Mouse (Mus musculus) intestine, postnatal 0 days (tissue): ENCODE results near the gene Mrpl34. TPM values are rescaled to one million over a fixed set of nuclear protein-coding genes. Genes with fewer than 3 reads are reported as not detected.

Experiments
- ATAC-seq: fragments of 200-750 bp; cut with Nextera tagmentation; 2 replicates; pipeline ENCODE4 v1.8.0; 2017; ENCODE audit warnings: mild to moderate bottlenecking, moderate TSS enrichment, moderate library complexity
- H3K27ac ChIP-seq: fragments of 300-500 bp; sonication (generic); 2 replicates; pipeline ENCODE4 v1.5.1; 2014; ENCODE audit warnings: mild to moderate bottlenecking, low read depth, low read length, moderate library complexity
- H3K27me3 ChIP-seq: fragments of 300-500 bp; sonication (generic); replicated peaks from 2 replicates; pipeline ENCODE4 v1.6.1; 2014; ENCODE audit warnings: low read length, mixed read lengths; ENCODE audit not compliant: control insufficient read depth, insufficient read depth
- H3K36me3 ChIP-seq: fragments of 300-500 bp; sonication (generic); 2 replicates; pipeline ENCODE4 v1.6.1; 2014; ENCODE audit warnings: mild to moderate bottlenecking, moderate library complexity; ENCODE audit not compliant: control insufficient read depth, insufficient read depth
- H3K4me1 ChIP-seq: fragments of 300-500 bp; sonication (generic); replicated peaks from 2 replicates; pipeline ENCODE4 v1.6.1; 2014; ENCODE audit warnings: antibody characterized with exemption, low read length, mixed read lengths; ENCODE audit not compliant: control insufficient read depth, insufficient read depth
- H3K4me2 ChIP-seq: fragments of 300-500 bp; sonication (generic); replicated peaks from 2 replicates; pipeline ENCODE4 v1.6.1; 2014; ENCODE audit warnings: low read depth, mild to moderate bottlenecking, moderate library complexity
- H3K4me3 ChIP-seq: fragments of 300-500 bp; sonication (generic); 2 replicates; pipeline ENCODE4 v1.5.1; 2014; ENCODE audit warnings: low read depth, low read length
- H3K9ac ChIP-seq: fragments of 300-500 bp; sonication (generic); 2 replicates; pipeline ENCODE4 v1.6.1; 2014; ENCODE audit warnings: mild to moderate bottlenecking, low read depth, low read length
- H3K9me3 ChIP-seq: fragments of 300-500 bp; sonication (generic); 2 replicates; pipeline ENCODE4 v1.6.1; 2016; ENCODE audit warnings: mixed run types; ENCODE audit not compliant: control insufficient read depth
- CTCF ChIP-seq: sonication (generic); IDR thresholded peaks from 2 replicates; pipeline ENCODE4 v1.5.1; 2016; ENCODE audit warnings: low read depth, mild to moderate bottlenecking, control low read depth, antibody characterized with exemption, moderate library complexity
- WGBS: fragments of 180-500 bp; shearing (Covaris S2); extraction: QIAGEN DNeasy Blood & Tissue Kit; methylation state at CpG from one replicate; pipeline ENCODE4 v1.1.7; 2014; 5-methylcytosine and 5-hydroxymethylcytosine counted together
- polyA plus RNA-seq: library from polyadenylated mRNA; unstranded; fragments of >200 nt; fragmentation: Nextera tagmentation; extraction: Ambion mirVana; gene quantifications from 2 replicates; pipeline ENCODE4 v1.2.1, GENCODE M21; 2015

Gene Mrpl34
- polyA plus RNA-seq, 1 experiment from 2014 or later = 187 TPM

DNA sequence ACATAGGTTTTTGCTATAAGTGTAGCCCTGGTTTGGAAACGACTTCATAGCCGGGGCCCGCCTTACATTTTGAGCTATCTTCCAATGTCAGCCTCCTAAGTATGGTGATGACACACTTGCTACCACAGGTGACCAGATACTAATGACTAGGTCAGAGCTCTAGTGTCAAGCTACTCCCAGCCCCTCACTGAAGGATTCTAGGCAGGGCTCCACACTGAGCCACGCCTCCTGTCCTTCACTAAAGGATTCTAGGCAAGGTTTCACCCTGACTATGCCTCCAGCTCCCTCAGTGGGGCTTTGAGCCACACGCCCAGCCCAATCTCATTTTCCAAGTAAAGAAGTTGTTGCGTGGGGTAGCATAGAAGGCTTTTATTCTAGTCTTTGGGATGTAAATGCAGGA lies 4.0 kb upstream of the Mrpl34 start:
- no peak for TF ChIP-seq CTCF
- no peaks in the 10 kb centered on the region for H3K9me3 ChIP-seq
- no peak for ATAC-seq
- H3K27me3 ChIP-seq = no peaks in the 10 kb centered on the region
- H3K4me1 ChIP-seq = peaks cover 5% of the 10 kb centered on the region; the same call in 1 of the 2 replicates
- no peak overlapping the region for H3K9ac ChIP-seq
- WGBS = 93% methylated on average over 6 of the region's 6 CpGs
- H3K4me2 ChIP-seq = no peak overlapping the region
- no peak overlapping the region for H3K4me3 ChIP-seq
- no peaks in the 10 kb centered on the region; the same call in 1 of the 2 replicates for H3K36me3 ChIP-seq
- no peak overlapping the region for H3K27ac ChIP-seq

DNA sequence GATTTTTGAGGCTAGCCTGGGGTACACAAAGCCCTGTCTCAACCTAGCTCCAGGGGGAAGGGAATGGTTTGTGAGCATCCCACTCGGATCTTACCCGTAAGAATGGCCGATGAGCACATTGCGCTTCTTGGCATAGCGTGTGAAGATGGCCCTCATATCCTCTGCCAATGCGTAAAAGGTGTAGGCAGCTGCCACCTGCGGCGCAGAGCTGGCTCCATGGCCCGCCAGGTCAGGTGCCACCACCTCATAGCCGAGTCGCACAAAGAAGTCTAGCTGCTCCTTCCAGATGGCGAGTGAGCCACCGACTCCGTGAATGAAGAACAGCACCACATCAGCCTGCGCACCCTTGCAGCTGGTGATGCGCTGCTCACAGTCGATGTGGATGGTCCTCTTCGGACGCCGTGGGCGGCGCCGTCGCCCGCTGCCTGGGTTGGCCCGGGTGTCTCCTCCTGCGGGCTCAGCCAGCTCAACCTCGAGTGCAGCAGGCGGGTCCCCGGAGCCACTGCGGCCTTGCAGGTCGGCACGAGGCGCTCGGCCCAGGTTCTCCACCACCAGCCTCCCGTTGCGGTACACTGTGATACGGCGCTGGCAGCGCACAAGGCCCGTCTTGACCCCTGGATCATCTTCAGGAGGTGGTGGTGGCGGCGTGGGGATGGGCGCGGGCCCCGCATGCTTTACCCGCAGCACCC lies 3.5 kb upstream of the Mrpl34 start:
- Histone ChIP-seq H3K27ac (no peak overlapping the region), H3K9me3 (no peaks in the 10 kb centered on the region), H3K4me3 (no peak overlapping the region), H3K4me1 (peaks cover 5% of the 10 kb centered on the region; the same call in 1 of the 2 replicates), H3K9ac (no peak overlapping the region), H3K36me3 (no peaks in the 10 kb centered on the region; the same call in 1 of the 2 replicates), H3K27me3 (no peaks in the 10 kb centered on the region), H3K4me2 (no peak overlapping the region)
- no peak for ATAC-seq
- 87% methylated on average over 41 of the region's 47 CpGs for WGBS
- no peak for TF ChIP-seq CTCF

DNA sequence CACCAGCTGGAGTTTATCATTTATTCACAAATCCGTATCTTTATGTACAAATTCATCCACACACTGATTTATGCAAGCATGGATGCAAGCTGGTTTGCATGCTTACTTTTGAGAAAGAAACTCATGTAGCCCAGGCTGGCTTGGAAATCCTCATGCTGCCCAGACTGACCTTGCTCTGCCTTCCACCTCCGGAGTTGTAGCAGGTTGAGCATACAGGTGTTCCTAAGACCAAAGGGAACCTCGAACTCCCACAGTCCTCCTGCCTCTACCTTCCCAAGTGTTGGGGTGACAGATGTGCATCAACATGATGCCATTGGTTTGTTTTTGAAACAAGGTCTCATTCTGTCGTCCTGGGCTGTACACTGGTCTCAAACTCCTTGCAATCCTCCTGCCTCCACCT lies 2.6 kb upstream of the Mrpl34 start:
- no peak overlapping the region for H3K9ac ChIP-seq
- no peak for TF ChIP-seq CTCF
- no peaks in the 10 kb centered on the region; the same call in 1 of the 2 replicates for H3K36me3 ChIP-seq
- H3K27me3 ChIP-seq = no peaks in the 10 kb centered on the region
- H3K4me3 ChIP-seq = no peak overlapping the region
- H3K4me1 ChIP-seq = peaks cover 5% of the 10 kb centered on the region; the same call in 1 of the 2 replicates
- no peak for ATAC-seq
- WGBS = 72% methylated on average over 4 of the region's 4 CpGs
- no peaks in the 10 kb centered on the region for H3K9me3 ChIP-seq
- no peak overlapping the region for H3K27ac ChIP-seq
- H3K4me2 ChIP-seq = 0 out of 2 replicates have a peak overlapping the region, but pooled peaks have one; percentile 91

DNA sequence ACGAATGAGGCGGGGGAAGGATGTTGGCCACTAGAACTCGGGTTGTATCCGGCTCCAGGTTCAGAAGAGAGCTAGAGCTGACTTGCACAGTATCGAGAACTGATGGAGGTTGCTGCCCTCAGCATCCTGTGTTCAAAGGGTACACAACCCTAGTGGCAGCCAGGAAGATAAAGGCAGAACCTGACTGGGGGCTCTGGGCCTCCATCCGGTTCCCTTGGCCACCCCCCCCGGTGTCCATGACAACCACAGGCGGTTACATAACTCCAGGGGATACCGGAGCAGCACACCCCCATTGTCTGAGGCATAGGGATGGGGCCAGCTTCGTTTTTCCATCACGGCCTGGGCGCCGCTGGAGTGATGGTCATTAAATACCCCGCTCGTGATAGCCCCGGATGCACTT lies 2.0 kb upstream of the Mrpl34 start:
- peak overlapping the region; percentile 49 for H3K9ac ChIP-seq
- 13% methylated on average over 16 of the region's 16 CpGs for WGBS
- H3K4me3 ChIP-seq = peak overlapping the region; percentile 65
- no peaks in the 10 kb centered on the region; the same call in 1 of the 2 replicates for H3K36me3 ChIP-seq
- H3K9me3 ChIP-seq = no peaks in the 10 kb centered on the region
- H3K4me2 ChIP-seq = peak overlapping the region; percentile 91
- H3K27me3 ChIP-seq = no peaks in the 10 kb centered on the region
- no peak overlapping the region for H3K27ac ChIP-seq
- TF ChIP-seq CTCF = peak; percentile 12; the same call in 1 of the 2 replicates
- peaks cover 5% of the 10 kb centered on the region; the same call in 1 of the 2 replicates for H3K4me1 ChIP-seq
- ATAC-seq = no peak

DNA sequence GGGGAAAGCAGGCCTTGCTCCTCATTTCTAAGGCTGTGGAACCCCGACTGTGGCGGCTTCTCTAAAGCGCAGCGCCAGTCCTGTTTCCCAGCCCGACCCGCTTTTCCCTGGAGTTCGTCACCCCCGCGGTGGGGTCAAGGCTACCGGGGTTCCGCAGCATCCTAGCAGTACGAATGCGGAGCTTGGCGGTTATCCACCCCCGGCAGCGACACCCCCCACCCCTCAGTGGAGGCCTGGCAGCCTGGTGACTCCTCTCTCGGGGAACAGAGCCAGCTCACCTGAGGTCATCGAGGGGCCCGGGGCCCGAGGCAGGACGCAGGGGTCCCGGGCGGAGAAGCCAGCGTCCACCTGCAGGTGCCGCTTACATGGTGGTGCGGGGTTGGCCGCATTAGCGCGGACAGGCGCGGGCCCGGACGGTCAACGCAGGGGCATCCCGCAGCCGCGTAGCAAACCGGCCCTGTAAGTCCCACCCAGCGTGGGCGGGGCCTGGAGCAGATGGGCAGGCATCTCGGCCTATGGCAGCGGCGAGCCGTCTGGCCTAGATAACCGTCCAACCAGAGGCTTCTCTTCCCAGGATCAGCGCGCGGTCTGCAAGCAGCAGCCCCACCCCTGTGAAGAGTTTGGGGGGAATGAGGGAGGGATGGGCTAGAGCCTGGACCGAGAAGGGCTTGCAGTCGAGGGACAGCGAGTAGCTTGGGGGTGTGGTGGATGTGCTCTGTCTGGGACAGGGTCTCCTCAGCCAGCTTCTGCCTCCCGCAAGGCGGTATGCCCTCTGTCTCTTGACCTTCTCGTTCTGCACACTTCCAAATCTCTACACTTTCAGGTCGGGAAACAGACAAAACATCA lies 1.3 kb upstream of the Mrpl34 start, which contains the start of gene Abhd8:
Gene Abhd8 (minus strand): TSS at position 468 of the 846 bp plus-strand sequence.
- peak within 1 kb of the TSS; percentile 91 for H3K4me2 ChIP-seq
- peak; percentile 47 for ATAC-seq
- H3K9me3 ChIP-seq = no peaks in the 10 kb centered on the region
- under 1% methylated on average over 53 of the region's 55 CpGs for WGBS
- no peaks in the 10 kb centered on the region for H3K27me3 ChIP-seq
- peak within 1 kb of the TSS; percentile 49 for H3K9ac ChIP-seq
- no peaks in the 10 kb centered on the region; the same call in 1 of the 2 replicates for H3K36me3 ChIP-seq
- TF ChIP-seq CTCF = 0 out of 2 replicates have a peak, but pooled peaks have one; percentile 24
- H3K4me3 ChIP-seq = peak within 1 kb of the TSS; percentile 65
- H3K27ac ChIP-seq = peak within 1 kb of the TSS; percentile 62
- H3K4me1 ChIP-seq = peaks cover 5% of the 10 kb centered on the region; the same call in 1 of the 2 replicates

DNA sequence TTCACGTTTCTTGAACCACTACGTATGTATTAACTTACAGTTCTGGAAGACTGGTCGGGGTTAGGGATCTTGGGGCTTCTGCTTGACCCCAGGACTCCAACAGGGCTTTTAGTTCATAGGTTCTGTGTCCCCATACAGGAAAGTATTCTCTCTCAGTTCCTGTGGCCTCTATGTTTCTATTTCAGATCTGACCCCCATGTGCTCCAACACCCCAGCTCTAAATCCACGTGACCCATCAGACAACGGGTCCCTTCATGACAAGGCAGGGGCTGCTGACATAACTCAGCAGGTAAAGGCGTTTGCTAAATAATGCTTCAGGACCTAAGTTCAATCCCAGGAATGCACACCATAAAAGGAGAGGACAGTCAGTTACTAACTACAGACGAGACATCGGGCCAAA lies 974 bp downstream of the Mrpl34 start:
- Histone ChIP-seq H3K4me2 (peak overlapping the region; percentile 91), H3K4me3 (peak overlapping the region; percentile 54), H3K9ac (no peak overlapping the region), H3K4me1 (peaks cover 8% of the 10 kb centered on the region), H3K27me3 (no peaks in the 10 kb centered on the region), H3K9me3 (no peaks in the 10 kb centered on the region), H3K36me3 (no peaks in the 10 kb centered on the region; the same call in 1 of the 2 replicates), H3K27ac (no peak overlapping the region)
- ATAC-seq = no peak
- 67% methylated on average over 8 of the region's 8 CpGs for whole genome bisulfite sequencing
- TF ChIP-seq CTCF = no peak
